ENCODE assay signal across 20 mouse cellular contexts in genomic region chr8:104962229-104962901, GRCm38 (mm10). TPM values are rescaled to one million over a fixed set of nuclear protein-coding genes. Genes with fewer than 3 reads are reported as not detected.
A peak's percentile ranks its signal among the peaks of the same experiment; 100 is the strongest.
DNase-seq lines count a peak whose midpoint lies in the region; ATAC-seq and TF ChIP-seq lines count a peak whose summit lies in the region.
"Had no signal": no experiment of that assay in that cellular context is flagged by ENCODE, and none has a peak within 500 bp of the region (broad histone marks: within the 10 kb centered on the region; RNA-seq: fewer than 3 reads in every experiment).

No protein-coding gene starts in this region.

- DNase-seq in liver, postnatal 0 days = peak; percentile 36
- DNase-seq in spleen, postnatal 4 days (ENCODE audit: low spot score in 2 of 2) = peak; percentile 64 to 74
- DNase-seq in midbrain, embryonic 14.5 days = no peak
- DNase-seq in ovary, adult 18-20 months (ENCODE audit: low spot score) = no peak
- DNase-seq: gastrocnemius, postnatal 36 days; right cerebral cortex, adult 18-20 months had no signal

- TF ChIP-seq CTCF in liver, postnatal 0 days (IDR thresholded peaks at IDR 0.05; ENCODE audit: low read depth) = no peak

- H3K4me2 ChIP-seq in kidney, embryonic 15.5 days = no peak overlapping the region
- H3K4me2 ChIP-seq in kidney, embryonic 16.5 days (replicated peaks; ENCODE audit: low read depth, low read length) = no peak overlapping the region
- peak overlapping the region; percentile 64 for H3K4me2 ChIP-seq in liver, postnatal 0 days (ENCODE audit: low read depth, low read length)
- no peak overlapping the region for H3K4me2 ChIP-seq in hindbrain, embryonic 12.5 days (replicated peaks)
- H3K4me2 ChIP-seq in midbrain, embryonic 14.5 days (ENCODE audit: low read length) = no peak overlapping the region
- H3K4me2 ChIP-seq: midbrain, embryonic 11.5 days had no signal

- TF ChIP-seq EP300 in liver, postnatal 0 days (IDR thresholded peaks at IDR 0.05; ENCODE audit: low read depth) = peak; percentile 98

- no peaks in the 10 kb centered on the region for H3K36me3 ChIP-seq in kidney, embryonic 15.5 days
- H3K36me3 ChIP-seq in kidney, embryonic 16.5 days (ENCODE audit: insufficient read depth, low read length) = no peaks in the 10 kb centered on the region
- peaks cover 16% of the 10 kb centered on the region for H3K36me3 ChIP-seq in liver, postnatal 0 days (replicated peaks; ENCODE audit: insufficient read depth, low read length)
- no peaks in the 10 kb centered on the region for H3K36me3 ChIP-seq in hindbrain, embryonic 12.5 days
- no peaks in the 10 kb centered on the region for H3K36me3 ChIP-seq in midbrain, embryonic 14.5 days (ENCODE audit: control insufficient read depth, insufficient read depth, low read length)
- H3K36me3 ChIP-seq: heart, embryonic 13.5 days had no signal

- no peak overlapping the region for H3K4me3 ChIP-seq in kidney, embryonic 15.5 days (replicated peaks)
- H3K4me3 ChIP-seq in kidney, embryonic 16.5 days (ENCODE audit: low read length) = no peak overlapping the region
- H3K4me3 ChIP-seq in liver, postnatal 0 days (ENCODE audit: low read depth, low read length) = peak overlapping the region; percentile 50
- H3K4me3 ChIP-seq in hindbrain, embryonic 12.5 days = no peak overlapping the region
- no peak overlapping the region for H3K4me3 ChIP-seq in midbrain, embryonic 14.5 days (replicated peaks; ENCODE audit: low read depth, low read length)
- H3K4me3 ChIP-seq: heart, embryonic 13.5 days; myocyte had no signal

- peak; percentile 49; the same call in 1 of the 2 replicates for ATAC-seq in kidney, embryonic 15.5 days (replicated peaks; ENCODE audit: low FRiP score)
- no peak for ATAC-seq in kidney, embryonic 16.5 days (ENCODE audit: low FRiP score, low TSS enrichment)
- ATAC-seq in erythroid progenitor cell, adult 5-6 weeks (replicated peaks; ENCODE audit: low FRiP score, poor library complexity, severe bottlenecking) = peak; percentile 89
- ATAC-seq in liver, postnatal 0 days = peak; percentile 96
- ATAC-seq in hindbrain, embryonic 12.5 days (ENCODE audit: low FRiP score) = no peak
- ATAC-seq in midbrain, embryonic 14.5 days (ENCODE audit: low FRiP score, low TSS enrichment) = no peak
- ATAC-seq: inflammation-experienced regulatory T-cells, adult 6 months had no signal

- no peaks in the 10 kb centered on the region for H3K4me1 ChIP-seq in kidney, embryonic 15.5 days
- H3K4me1 ChIP-seq in kidney, embryonic 16.5 days (ENCODE audit: insufficient read depth, low read length) = no peaks in the 10 kb centered on the region
- peaks cover 14% of the 10 kb centered on the region for H3K4me1 ChIP-seq in liver, postnatal 0 days (ENCODE audit: insufficient read depth)
- H3K4me1 ChIP-seq in hindbrain, embryonic 12.5 days = no peaks in the 10 kb centered on the region
- no peaks in the 10 kb centered on the region for H3K4me1 ChIP-seq in midbrain, embryonic 14.5 days (ENCODE audit: control insufficient read depth, insufficient read depth, low read length)
- H3K4me1 ChIP-seq: heart, embryonic 13.5 days had no signal

- no peak overlapping the region for H3K27ac ChIP-seq in kidney, embryonic 15.5 days
- no peak overlapping the region for H3K27ac ChIP-seq in kidney, embryonic 16.5 days (ENCODE audit: low read length)
- peak overlapping the region; percentile 89 for H3K27ac ChIP-seq in liver, postnatal 0 days (ENCODE audit: low read depth)
- no peak overlapping the region for H3K27ac ChIP-seq in hindbrain, embryonic 12.5 days
- H3K27ac ChIP-seq in midbrain, embryonic 14.5 days (replicated peaks; ENCODE audit: low read depth, low read length) = no peak overlapping the region

- no peak overlapping the region for H3K9ac ChIP-seq in kidney, embryonic 15.5 days
- H3K9ac ChIP-seq in kidney, embryonic 16.5 days (replicated peaks; ENCODE audit: low read length) = no peak overlapping the region
- peak overlapping the region; percentile 63 for H3K9ac ChIP-seq in liver, postnatal 0 days (replicated peaks)
- H3K9ac ChIP-seq in hindbrain, embryonic 12.5 days = no peak overlapping the region
- no peak overlapping the region for H3K9ac ChIP-seq in midbrain, embryonic 14.5 days (replicated peaks; ENCODE audit: low read length)
- H3K9ac ChIP-seq: heart, embryonic 13.5 days had no signal

- no peaks in the 10 kb centered on the region for H3K27me3 ChIP-seq in kidney, embryonic 15.5 days
- no peaks in the 10 kb centered on the region for H3K27me3 ChIP-seq in kidney, embryonic 16.5 days (ENCODE audit: insufficient read depth, low read length)
- no peaks in the 10 kb centered on the region for H3K27me3 ChIP-seq in liver, postnatal 0 days (ENCODE audit: insufficient read depth, low read length)
- H3K27me3 ChIP-seq in hindbrain, embryonic 12.5 days = no peaks in the 10 kb centered on the region
- H3K27me3 ChIP-seq in midbrain, embryonic 14.5 days (ENCODE audit: control insufficient read depth, insufficient read depth, low read length) = no peaks in the 10 kb centered on the region
- H3K27me3 ChIP-seq: heart, embryonic 13.5 days had no signal

- 76% methylated on average over 8 of the region's 8 CpGs for WGBS in kidney, embryonic 15.5 days
- WGBS in kidney, embryonic 16.5 days = 65% methylated on average over 8 of the region's 8 CpGs
- 50% methylated on average over 8 of the region's 8 CpGs for WGBS in liver, postnatal 0 days (ENCODE audit: insufficient replicate concordance)
- 79% methylated on average over 8 of the region's 8 CpGs for WGBS in hindbrain, embryonic 12.5 days
- WGBS in midbrain, embryonic 14.5 days = 80% methylated on average over 8 of the region's 8 CpGs

- H3K9me3 ChIP-seq in kidney, embryonic 15.5 days (replicated peaks) = no peaks in the 10 kb centered on the region
- H3K9me3 ChIP-seq in kidney, embryonic 16.5 days (ENCODE audit: low read length) = no peaks in the 10 kb centered on the region
- H3K9me3 ChIP-seq in liver, postnatal 0 days (ENCODE audit: low read length) = no peaks in the 10 kb centered on the region
- no peaks in the 10 kb centered on the region for H3K9me3 ChIP-seq in hindbrain, embryonic 12.5 days (replicated peaks)
- H3K9me3 ChIP-seq in midbrain, embryonic 14.5 days (ENCODE audit: control insufficient read depth, low read length) = no peaks in the 10 kb centered on the region
- H3K9me3 ChIP-seq: heart, embryonic 13.5 days had no signal

RNA-seq across cellular contexts. Expression of gene Ces2g, which starts 0.8 kb away (rescaled TPM):
- 0.44 and 0.77 TPM in 2 replicates for polyA plus RNA-seq in kidney, embryonic 15.5 days (2015; fragmentation: Nextera tagmentation; extraction: Ambion mirVana)
- 0.42 and 0.61 TPM in 2 replicates for polyA plus RNA-seq in kidney, embryonic 16.5 days (2015; fragmentation: Nextera tagmentation; extraction: Ambion mirVana)
- 395 and 429 TPM in 2 replicates for total RNA-seq in erythroid progenitor cell, adult 5-6 weeks (2015; ENCODE audit: low replicate concordance)
- 185 and 223 TPM in 2 replicates for total RNA-seq in erythroid progenitor cell, adult 5-6 weeks (2017; ENCODE audit: low replicate concordance)
- 12.0 and 13.1 TPM in 2 replicates for polyA plus RNA-seq in liver, postnatal 0 days (2015; fragmentation: Nextera tagmentation; extraction: Ambion mirVana)
- polyA plus RNA-seq in hindbrain, embryonic 12.5 days (2016; fragmentation: Nextera tagmentation; extraction: Ambion mirVana) = not detected in 2 replicates
- not detected in 2 replicates for polyA plus RNA-seq in midbrain, embryonic 14.5 days (2014; fragmentation: Nextera tagmentation; extraction: Ambion mirVana)

RNA-seq across cellular contexts. Expression of gene Ces2f, which starts 15.2 kb away (rescaled TPM):
- polyA plus RNA-seq in kidney, embryonic 15.5 days (2015; fragmentation: Nextera tagmentation; extraction: Ambion mirVana) = 0.05 TPM in 1 of 2 replicates, not detected in the other
- not detected in 2 replicates for polyA plus RNA-seq in kidney, embryonic 16.5 days (2015; fragmentation: Nextera tagmentation; extraction: Ambion mirVana)
- not detected in 2 replicates for total RNA-seq in erythroid progenitor cell, adult 5-6 weeks (2015; ENCODE audit: low replicate concordance)
- not detected in 2 replicates for total RNA-seq in erythroid progenitor cell, adult 5-6 weeks (2017; ENCODE audit: low replicate concordance)
- polyA plus RNA-seq in liver, postnatal 0 days (2015; fragmentation: Nextera tagmentation; extraction: Ambion mirVana) = not detected in 2 replicates
- not detected in 2 replicates for polyA plus RNA-seq in hindbrain, embryonic 12.5 days (2016; fragmentation: Nextera tagmentation; extraction: Ambion mirVana)
- not detected in 2 replicates for polyA plus RNA-seq in midbrain, embryonic 14.5 days (2014; fragmentation: Nextera tagmentation; extraction: Ambion mirVana)
- total RNA-seq: adrenal gland, adult 18-20 months; layer of hippocampus, adult 8-10 months; left cerebral cortex, postnatal 10 days had no signal
- polyA plus RNA-seq: brain, embryonic 14.5 days; heart, embryonic 13.5 days; inflammation-experienced regulatory T-cells, adult 6 months; midbrain, embryonic 11.5 days had no signal

RNA-seq across cellular contexts. Expression of gene Ces2e, which starts 36.3 kb away (rescaled TPM):
- 0.78 and 1.6 TPM in 2 replicates for polyA plus RNA-seq in kidney, embryonic 15.5 days (2015; fragmentation: Nextera tagmentation; extraction: Ambion mirVana)
- polyA plus RNA-seq in kidney, embryonic 16.5 days (2015; fragmentation: Nextera tagmentation; extraction: Ambion mirVana) = 1.6 and 1.8 TPM in 2 replicates
- not detected in 2 replicates for total RNA-seq in erythroid progenitor cell, adult 5-6 weeks (2015; ENCODE audit: low replicate concordance)
- total RNA-seq in erythroid progenitor cell, adult 5-6 weeks (2017; ENCODE audit: low replicate concordance) = not detected in 2 replicates
- 13.5 and 14.6 TPM in 2 replicates for polyA plus RNA-seq in liver, postnatal 0 days (2015; fragmentation: Nextera tagmentation; extraction: Ambion mirVana)
- not detected in 2 replicates for polyA plus RNA-seq in hindbrain, embryonic 12.5 days (2016; fragmentation: Nextera tagmentation; extraction: Ambion mirVana)
- not detected in 2 replicates for polyA plus RNA-seq in midbrain, embryonic 14.5 days (2014; fragmentation: Nextera tagmentation; extraction: Ambion mirVana)
- total RNA-seq: gastrocnemius, postnatal 36 days; layer of hippocampus, adult 8-10 months had no signal
- polyA plus RNA-seq: brain, embryonic 14.5 days; heart, embryonic 13.5 days; inflammation-experienced regulatory T-cells, adult 6 months; midbrain, embryonic 11.5 days had no signal

RNA-seq across cellular contexts. Expression of gene Ces2h, which starts 38.3 kb away (rescaled TPM):
- not detected in 2 replicates for polyA plus RNA-seq in kidney, embryonic 15.5 days (2015; fragmentation: Nextera tagmentation; extraction: Ambion mirVana)
- polyA plus RNA-seq in kidney, embryonic 16.5 days (2015; fragmentation: Nextera tagmentation; extraction: Ambion mirVana) = not detected in 2 replicates
- not detected in 2 replicates for total RNA-seq in erythroid progenitor cell, adult 5-6 weeks (2015; ENCODE audit: low replicate concordance)
- total RNA-seq in erythroid progenitor cell, adult 5-6 weeks (2017; ENCODE audit: low replicate concordance) = not detected in 2 replicates
- polyA plus RNA-seq in liver, postnatal 0 days (2015; fragmentation: Nextera tagmentation; extraction: Ambion mirVana) = not detected in 2 replicates
- not detected in 2 replicates for polyA plus RNA-seq in hindbrain, embryonic 12.5 days (2016; fragmentation: Nextera tagmentation; extraction: Ambion mirVana)
- not detected in 2 replicates for polyA plus RNA-seq in midbrain, embryonic 14.5 days (2014; fragmentation: Nextera tagmentation; extraction: Ambion mirVana)
- total RNA-seq: adrenal gland, adult 18-20 months; gastrocnemius, postnatal 36 days; heart, postnatal 4 days; layer of hippocampus, adult 8-10 months; left cerebral cortex, postnatal 10 days had no signal
- polyA plus RNA-seq: brain, embryonic 14.5 days; heart, embryonic 13.5 days; inflammation-experienced regulatory T-cells, adult 6 months; limb, embryonic 14.5 days; midbrain, embryonic 11.5 days; myocyte had no signal

Comparison
In these comparisons a context has a peak if more than half of its experiments do, and no peak if none do; other contexts are left out.
1. ATAC-seq: peak in kidney, embryonic 15.5 days (single experiment), erythroid progenitor cell, adult 5-6 weeks (single experiment) and liver, postnatal 0 days (single experiment); none in kidney, embryonic 16.5 days (single experiment), hindbrain, embryonic 12.5 days (single experiment) and midbrain, embryonic 14.5 days (single experiment).
2. DNase-seq: peak in liver, postnatal 0 days (single experiment) and spleen, postnatal 4 days (2 of 2); none in midbrain, embryonic 14.5 days (single experiment) and ovary, adult 18-20 months (single experiment).